Mouse (Mus musculus): Measurements from ENCODE around the gene Krt81.

The Krt81 gene

DNA sequence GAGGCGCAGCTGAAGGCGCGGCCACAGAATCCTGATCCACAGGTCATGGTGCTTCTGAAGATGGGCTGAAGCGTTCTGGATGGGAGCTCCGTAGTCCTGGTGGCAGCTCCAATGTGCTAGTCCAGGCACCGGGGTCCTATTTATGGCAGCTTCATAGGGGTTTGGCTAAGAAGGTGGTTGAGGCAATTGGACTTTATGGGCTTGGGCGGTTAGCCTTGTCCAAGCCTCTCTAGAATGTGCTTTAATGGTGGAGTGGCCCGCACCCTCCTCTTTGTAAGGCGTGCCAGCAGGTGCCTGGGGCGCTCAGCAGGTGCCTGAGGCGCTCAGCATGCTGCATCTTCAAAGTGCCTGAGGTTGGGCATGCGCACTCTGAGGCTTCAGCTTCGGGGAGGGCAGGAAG lies at the start of gene Krt81:
Gene Krt81 (minus strand): TSS at position 101 of the 400 bp plus-strand sequence.
- DNase-seq (ENCODE audit: extremely low spot score): no peak

- no peak for DNase-seq (ENCODE audit: extremely low spot score)
These were observed 44.7 kb upstream of the Krt81 start for GRCm38 (mm10) chr15:101508247-101508646.

DNA sequence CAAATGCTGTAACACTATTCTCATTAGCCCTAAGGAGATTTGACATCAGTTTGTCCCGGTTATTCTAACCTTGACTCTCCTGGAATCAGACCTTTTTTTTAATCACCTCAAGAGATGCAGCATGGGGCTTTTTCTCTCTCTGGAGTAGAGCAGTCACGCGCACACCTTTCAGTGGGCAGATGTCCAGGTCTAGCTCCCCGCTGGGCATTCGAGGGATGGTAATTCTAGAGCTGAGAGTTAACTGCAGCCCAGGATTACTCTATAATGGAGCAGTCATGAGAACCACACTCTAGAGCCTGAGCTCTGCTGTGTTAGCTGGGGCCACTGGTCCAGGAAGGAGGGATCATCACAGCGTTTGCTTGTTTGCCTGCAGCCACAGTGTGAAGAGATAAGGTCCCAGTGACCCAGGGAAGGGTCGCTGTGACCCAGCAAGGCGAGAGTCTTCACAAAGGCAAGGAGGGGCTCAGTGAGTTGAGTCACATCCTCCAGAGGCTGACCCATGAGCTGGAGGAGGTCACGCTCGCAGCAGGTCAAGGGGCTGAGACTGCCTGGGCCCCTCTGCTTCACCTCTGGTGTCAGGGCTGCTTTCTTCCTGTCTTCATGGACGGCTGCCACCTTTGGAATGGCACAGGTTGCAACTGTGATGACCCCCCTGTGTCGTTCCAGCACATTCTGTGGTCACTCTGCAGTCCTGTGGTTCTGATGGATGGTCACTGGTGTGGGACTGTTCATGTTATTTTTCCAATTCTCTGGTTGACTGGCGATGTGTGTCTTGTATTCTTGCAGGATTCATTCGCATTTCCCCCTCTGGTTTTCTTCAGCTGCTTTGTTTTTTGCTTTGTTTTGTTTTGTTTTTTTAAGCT lies 43.6 kb upstream of the Krt81 start:
- peak; percentile 14 for DNase-seq (ENCODE audit: extremely low spot score)

DNA sequence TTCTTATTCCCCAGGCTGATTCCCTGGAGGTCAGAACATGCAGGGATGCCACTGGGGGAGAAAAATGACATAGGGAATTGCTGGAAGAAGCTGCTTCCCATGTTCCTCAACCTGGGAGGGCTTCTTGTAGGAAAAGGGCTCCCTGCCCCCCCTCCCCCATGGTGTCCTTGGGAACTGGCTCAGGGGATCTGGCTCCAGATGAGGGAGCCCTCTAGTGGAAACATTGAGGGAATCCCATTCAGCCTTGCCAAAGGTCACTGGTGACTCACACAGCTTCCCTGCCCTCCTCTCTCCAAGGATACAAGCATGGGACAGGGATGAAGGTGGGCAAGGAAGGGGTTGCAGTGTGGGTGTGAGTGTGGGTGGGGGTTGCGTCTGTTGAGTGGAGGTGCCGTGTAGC lies 33.6 kb upstream of the Krt81 start:
- DNase-seq (ENCODE audit: extremely low spot score): peak; percentile 31

GRCm38 (mm10) chr15:101495266-101495665 lies 31.7 kb upstream of the Krt81 start:
- DNase-seq (ENCODE audit: extremely low spot score): no peak

DNA sequence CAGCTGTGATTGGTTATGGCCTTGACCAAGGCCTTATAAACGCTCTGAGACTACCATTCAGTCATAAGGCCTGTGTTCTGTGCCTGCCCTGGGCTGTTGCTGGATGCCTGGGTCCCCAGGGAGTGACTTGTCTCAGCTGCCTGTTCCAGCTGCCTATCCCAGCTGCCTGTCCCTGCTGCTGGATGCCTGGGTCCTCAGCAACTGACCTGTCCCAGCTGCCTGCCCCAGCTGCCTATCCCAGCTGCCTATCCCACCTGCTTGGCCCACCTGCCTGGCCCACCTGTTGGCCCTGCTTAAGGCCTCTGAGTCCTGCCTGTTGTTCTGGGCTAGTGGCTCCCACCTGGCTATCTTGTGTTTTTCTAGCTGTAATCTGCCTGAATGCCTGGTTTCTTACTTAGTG lies 30.7 kb upstream of the Krt81 start:
- no peak for DNase-seq (ENCODE audit: extremely low spot score)

GRCm38 (mm10) chr15:101493713-101494112 lies 30.2 kb upstream of the Krt81 start:
- no peak for DNase-seq (ENCODE audit: extremely low spot score)

DNA sequence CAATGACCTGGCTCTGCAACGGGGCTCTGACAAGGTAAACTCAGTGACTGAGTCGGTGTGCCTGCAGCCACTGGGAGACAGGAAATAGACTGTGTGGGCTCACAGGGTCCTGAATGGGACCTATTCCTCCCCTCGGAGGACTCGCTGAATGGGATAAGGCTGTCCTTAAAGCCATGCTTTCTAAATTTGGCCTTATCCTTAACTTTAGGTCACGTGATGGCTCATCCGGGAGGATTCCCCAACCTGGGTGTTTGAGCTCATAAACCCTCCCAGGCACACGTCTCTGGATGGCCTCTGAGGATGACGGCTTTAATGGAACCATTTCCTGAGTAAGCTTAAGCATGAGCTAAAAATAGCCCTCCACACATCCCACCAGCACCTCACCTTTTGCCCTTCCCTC lies 29.2 kb upstream of the Krt81 start:
- no peak for DNase-seq (ENCODE audit: extremely low spot score)

DNA sequence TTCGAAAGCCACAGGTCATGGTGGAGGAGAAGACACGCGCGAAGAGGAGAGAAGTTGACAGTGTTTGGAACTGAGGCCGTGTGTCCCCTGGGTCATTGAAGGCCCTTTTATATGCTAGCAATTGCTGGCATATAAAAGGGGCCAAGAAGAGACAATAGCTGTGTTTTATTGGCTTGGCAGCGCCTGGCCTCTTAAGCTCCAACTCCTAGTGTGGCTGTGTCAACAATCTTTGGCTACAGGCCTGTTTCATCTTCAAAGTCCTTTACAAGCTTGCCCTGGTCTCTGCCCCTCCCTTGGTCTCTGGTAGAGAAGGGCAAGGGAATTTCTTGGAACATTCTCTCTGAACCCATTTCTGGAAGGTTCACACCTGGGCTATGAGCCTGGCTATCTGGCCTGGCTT lies 27.9 kb upstream of the Krt81 start, which contains the start of gene Krt83:
Gene Krt83 (minus strand): TSS at position 82 of the 400 bp plus-strand sequence.
- no peak for DNase-seq (ENCODE audit: extremely low spot score)

DNA sequence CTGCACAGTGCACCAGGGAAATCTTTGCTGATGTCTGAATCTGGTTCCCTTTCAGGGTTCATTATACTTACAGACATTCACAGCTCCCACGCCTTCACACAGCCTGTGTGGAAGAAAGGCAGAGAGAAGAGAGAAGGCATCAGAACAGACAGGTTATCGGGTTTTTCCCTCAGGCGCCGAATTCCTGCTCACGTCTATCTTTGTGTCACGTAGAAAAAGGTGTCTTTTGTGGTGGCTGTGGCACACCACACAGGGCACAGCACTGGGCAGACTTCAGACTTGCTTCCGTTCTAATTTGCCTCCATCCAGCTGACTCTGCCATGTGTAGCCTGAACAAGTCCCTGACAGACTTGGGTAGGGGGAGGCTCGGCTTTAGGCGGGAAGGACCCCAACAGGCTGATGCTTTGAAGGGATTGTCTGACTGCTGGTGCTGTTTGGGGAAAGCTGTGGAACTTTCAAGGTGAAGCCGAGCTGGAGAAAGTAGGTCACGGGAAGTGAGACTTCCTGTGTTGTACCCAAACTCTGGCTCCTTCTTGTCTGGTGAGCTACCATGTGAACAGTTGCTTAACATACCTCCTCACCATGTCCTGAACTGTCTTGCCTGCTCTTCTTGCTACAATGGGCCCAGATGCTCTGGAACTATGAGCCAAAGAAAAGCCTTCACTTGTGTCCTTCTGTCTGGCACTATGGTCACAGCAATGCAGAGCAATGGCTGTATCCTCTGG lies 22.5 kb upstream of the Krt81 start:
- no peak for DNase-seq (ENCODE audit: extremely low spot score)

DNA sequence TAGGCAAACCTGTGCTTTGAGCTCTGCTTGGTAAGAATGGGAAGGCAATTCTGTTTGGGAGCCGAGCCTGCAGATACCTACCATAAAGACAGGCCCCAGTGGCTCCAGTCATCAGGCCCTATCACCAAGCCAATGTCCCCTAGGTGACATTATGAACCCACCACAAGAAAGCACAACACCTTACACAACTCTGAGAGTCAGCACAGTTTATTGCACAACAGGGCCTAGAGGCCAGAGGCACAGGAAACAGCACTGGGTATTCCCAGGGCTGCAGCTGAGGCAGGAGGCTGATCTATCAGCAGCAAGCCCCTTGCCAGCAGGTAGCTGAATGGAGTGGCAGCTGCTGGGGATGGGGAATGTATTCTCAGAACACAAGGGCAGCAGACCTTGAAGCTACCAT lies 21.4 kb upstream of the Krt81 start:
- DNase-seq (ENCODE audit: extremely low spot score): no peak

GRCm38 (mm10) chr15:101483646-101484045 lies 20.1 kb upstream of the Krt81 start:
- no peak for DNase-seq (ENCODE audit: extremely low spot score)

GRCm38 (mm10) chr15:101482056-101482455 lies 18.5 kb upstream of the Krt81 start:
- no peak for DNase-seq (ENCODE audit: extremely low spot score)

DNA sequence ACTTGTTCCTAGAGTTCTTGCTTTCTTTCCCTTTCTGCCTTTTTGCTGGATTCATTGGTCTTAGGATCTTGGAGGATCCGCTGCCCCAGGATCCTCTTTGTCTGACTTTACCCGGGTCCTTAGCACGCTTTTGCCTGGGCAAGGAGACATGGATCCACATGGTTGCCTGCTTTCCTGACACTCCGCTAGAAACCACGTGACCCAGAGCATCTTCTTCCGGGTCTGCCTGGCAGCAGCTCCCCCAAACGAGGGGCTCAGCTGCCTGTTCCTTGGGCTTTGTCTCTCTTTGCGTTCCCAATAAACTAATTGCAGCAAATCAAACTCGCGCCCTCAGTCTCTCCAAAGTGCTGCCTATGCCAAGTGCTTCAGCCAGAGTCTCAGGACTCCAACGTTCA lies 16.1 kb upstream of the Krt81 start:
- peak; percentile 20 for DNase-seq (ENCODE audit: extremely low spot score)

GRCm38 (mm10) chr15:101479007-101479665 lies 15.6 kb upstream of the Krt81 start:
- DNase-seq (ENCODE audit: extremely low spot score): peak; percentile 75

GRCm38 (mm10) chr15:101472952-101473528 lies 9.5 kb upstream of the Krt81 start, which contains the start of gene Krt86:
Gene Krt86, plus strand, starts transcription at chr15:101473478.
- DNase-seq (ENCODE audit: extremely low spot score): peak; percentile 59

DNA sequence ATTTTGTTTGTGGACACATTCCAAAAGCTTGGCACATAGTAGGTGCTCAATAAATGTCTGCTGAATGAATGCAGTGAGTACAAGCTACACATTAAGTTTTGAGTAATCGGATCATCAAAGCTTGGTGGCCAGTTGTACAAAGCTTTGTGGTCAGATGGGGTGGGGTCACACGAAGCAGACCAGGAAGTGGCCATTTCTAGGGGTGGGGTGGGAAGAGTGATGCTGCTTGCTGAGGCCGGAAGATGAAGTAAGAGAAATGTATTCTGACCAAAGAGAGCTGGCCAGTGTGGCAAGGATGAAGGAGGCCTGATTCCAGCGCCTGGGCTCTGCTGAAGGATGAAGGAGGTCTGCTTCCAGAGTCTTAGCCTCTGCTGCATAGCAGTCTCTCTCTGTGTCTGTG lies 5.5 kb upstream of the Krt81 start:
- DNase-seq (ENCODE audit: extremely low spot score): no peak

GRCm38 (mm10) chr15:101459283-101459682 lies 4.3 kb downstream of the Krt81 start:
- no peak for DNase-seq (ENCODE audit: extremely low spot score)

DNA sequence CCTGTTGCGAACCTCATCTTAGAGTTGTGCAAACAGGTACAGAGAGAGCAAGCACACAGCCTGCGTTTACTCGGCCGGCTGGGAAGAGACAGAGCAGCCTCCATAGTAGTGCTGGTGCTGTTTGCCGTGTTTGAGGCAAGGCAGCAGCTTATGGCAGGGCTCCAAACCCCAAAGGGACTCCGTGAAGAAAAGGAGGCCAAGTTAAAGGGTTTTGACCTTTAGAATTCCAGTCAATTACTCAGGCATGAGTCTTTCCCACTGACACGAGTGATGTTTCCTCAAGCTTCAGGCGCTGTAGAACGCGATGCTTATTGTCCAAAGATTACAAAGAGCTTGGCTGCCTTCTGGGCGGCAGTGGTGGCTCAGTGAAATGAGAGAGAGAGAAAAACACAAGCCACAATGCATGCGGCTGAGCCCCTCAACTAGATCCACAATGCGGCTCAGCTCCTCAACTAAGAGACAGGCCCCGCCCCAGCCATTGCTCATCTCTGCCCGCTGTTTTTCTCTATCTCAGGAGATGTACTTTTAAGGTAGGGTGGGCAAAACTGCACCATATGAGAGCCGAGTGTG lies 5.1 kb downstream of the Krt81 start:
- no peak for DNase-seq (ENCODE audit: extremely low spot score)

- no peak for DNase-seq (ENCODE audit: extremely low spot score)
These were observed 7.7 kb downstream of the Krt81 start for GRCm38 (mm10) chr15:101455891-101456290.

DNA sequence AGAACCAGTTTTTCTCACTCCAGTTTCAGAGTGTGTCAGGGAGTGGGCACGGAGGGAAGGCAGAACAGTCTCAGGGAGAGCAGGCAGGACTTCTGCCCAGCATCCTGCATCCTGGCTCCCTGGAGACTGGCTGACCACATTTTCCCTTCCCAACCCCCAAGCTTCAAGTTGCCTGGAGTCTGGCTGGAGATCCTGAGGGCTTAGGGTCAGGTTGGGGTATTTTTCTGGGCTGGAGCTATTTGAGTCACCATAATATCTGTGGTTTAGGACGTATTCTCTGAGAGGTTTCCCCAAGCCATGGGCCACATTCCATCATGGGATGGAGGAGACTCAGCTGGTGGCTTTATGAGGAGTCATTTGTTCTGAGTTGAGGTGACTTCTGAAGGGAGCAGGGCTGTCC lies 8.3 kb downstream of the Krt81 start:
- no peak for DNase-seq (ENCODE audit: extremely low spot score)

- DNase-seq (ENCODE audit: extremely low spot score): no peak
These were observed 8.8 kb downstream of the Krt81 start for GRCm38 (mm10) chr15:101454774-101455173.
